Mouse (Mus musculus) testis, adult 2 months (tissue): ENCODE results near the gene Lama2.

Source experiments
- CTCF ChIP-seq: fragments of 200-500 bp; IDR thresholded peaks from 2 replicates; pipeline ENCODE4 v1.5.1; 2012; ENCODE audit warnings: low read depth, mild to moderate bottlenecking, inconsistent platforms, low read length, moderate library complexity; ENCODE audit not compliant: control insufficient read depth, insufficient read depth, insufficient replicate concordance
- POLR2A ChIP-seq: fragments of 200-500 bp; IDR thresholded peaks from 2 replicates; pipeline ENCODE4 v1.6.1; 2012; ENCODE audit warnings: low read depth, mild to moderate bottlenecking, inconsistent platforms, low read length, moderate library complexity; ENCODE audit not compliant: control insufficient read depth

GRCm38 (mm10) chr10:27223815-27224375 lies 395.7 kb downstream of the Lama2 start:
- no peak for TF ChIP-seq POLR2A
- no peak for TF ChIP-seq CTCF
